Mouse (Mus musculus) kidney, embryonic 14.5 days (tissue): ENCODE measurements around the gene A130010J15Rik. TPM values are rescaled to one million over a fixed set of nuclear protein-coding genes. Genes with fewer than 3 reads are reported as not detected.

ENCODE experiments used
- ATAC-seq: fragments of 200-750 bp; cut with Nextera tagmentation; 2 replicates; pipeline ENCODE4 v1.8.0; 2017; ENCODE audit warnings: moderate number of reproducible peaks, mild to moderate bottlenecking, moderate TSS enrichment, moderate library complexity; ENCODE audit not compliant: low FRiP score, low TSS enrichment
- H3K27ac ChIP-seq: fragments of 300-500 bp; sonication (generic); 2 replicates; pipeline ENCODE4 v1.5.1; 2014; ENCODE audit warnings: low read depth, mild to moderate bottlenecking, low read length, moderate library complexity, mixed read lengths
- H3K27me3 ChIP-seq: fragments of 300-500 bp; sonication (generic); 2 replicates; pipeline ENCODE4 v1.6.1; 2014; ENCODE audit warnings: mild to moderate bottlenecking, low read length; ENCODE audit not compliant: control insufficient read depth, insufficient read depth
- H3K36me3 ChIP-seq: fragments of 300-500 bp; sonication (generic); 2 replicates; pipeline ENCODE4 v1.6.1; 2014; ENCODE audit warnings: low read length, mixed read lengths; ENCODE audit not compliant: control insufficient read depth, insufficient read depth
- H3K4me1 ChIP-seq: fragments of 300-500 bp; sonication (generic); 2 replicates; pipeline ENCODE4 v1.6.1; 2014; ENCODE audit warnings: low read length, mixed read lengths; ENCODE audit not compliant: control insufficient read depth, insufficient read depth
- H3K4me2 ChIP-seq: fragments of 300-500 bp; sonication (generic); replicated peaks from 2 replicates; pipeline ENCODE4 v1.6.1; 2014; ENCODE audit warnings: low read depth, mild to moderate bottlenecking, low read length
- H3K4me3 ChIP-seq: fragments of 300-500 bp; sonication (generic); 2 replicates; pipeline ENCODE4 v1.5.1; 2014; ENCODE audit warnings: mild to moderate bottlenecking, low read length
- H3K9ac ChIP-seq: fragments of 300-500 bp; sonication (generic); 2 replicates; pipeline ENCODE4 v1.6.1; 2014; ENCODE audit warnings: low read depth, mild to moderate bottlenecking, low read length, moderate library complexity
- H3K9me3 ChIP-seq: fragments of 300-500 bp; sonication (generic); 2 replicates; pipeline ENCODE4 v1.6.1; 2016; ENCODE audit warnings: low read length; ENCODE audit not compliant: control insufficient read depth
- WGBS: fragments of 180-500 bp; shearing (Covaris S2); extraction: QIAGEN DNeasy Blood & Tissue Kit; methylation state at CpG from one replicate; pipeline ENCODE4 v1.1.7; 2014; 5-methylcytosine and 5-hydroxymethylcytosine counted together
- polyA plus RNA-seq: library from polyadenylated mRNA; unstranded; fragments of >200 nt; fragmentation: Nextera tagmentation; extraction: Ambion mirVana; gene quantifications from 2 replicates; pipeline ENCODE4 v1.2.1, GENCODE M21; 2014

The A130010J15Rik gene
- polyA plus RNA-seq, 1 experiment from 2014 or later: 16.0 TPM

- Histone ChIP-seq H3K4me1 (0 out of 2 replicates have a peak, but pooled peaks cover 3% of the 10 kb centered on the region), H3K36me3 (no peaks in the 10 kb centered on the region), H3K4me3 (no peak overlapping the region), H3K27ac (no peak overlapping the region), H3K9ac (no peak overlapping the region), H3K4me2 (no peak overlapping the region), H3K27me3 (no peaks in the 10 kb centered on the region), H3K9me3 (no peaks in the 10 kb centered on the region)
- 19% methylated on average over 3 of the region's 3 CpGs for WGBS
- no peak for ATAC-seq
Observed at GRCm38 (mm10) chr1:193225531-193225930, 57.7 kb downstream of the A130010J15Rik start.

GRCm38 (mm10) chr1:193226114-193226513 lies 58.3 kb downstream of the A130010J15Rik start:
- H3K36me3 ChIP-seq: no peaks in the 10 kb centered on the region
- H3K27ac ChIP-seq: no peak overlapping the region
- no peaks in the 10 kb centered on the region for H3K27me3 ChIP-seq
- H3K9ac ChIP-seq: no peak overlapping the region
- H3K9me3 ChIP-seq: no peaks in the 10 kb centered on the region
- WGBS: 84% methylated on average over 4 of the region's 4 CpGs
- H3K4me1 ChIP-seq: 0 out of 2 replicates have a peak, but pooled peaks cover 7% of the 10 kb centered on the region
- ATAC-seq: no peak
- no peak overlapping the region for H3K4me3 ChIP-seq
- H3K4me2 ChIP-seq: no peak overlapping the region

- Histone ChIP-seq H3K4me3 (no peak overlapping the region), H3K9me3 (no peaks in the 10 kb centered on the region), H3K27ac (no peak overlapping the region), H3K4me1 (0 out of 2 replicates have a peak, but pooled peaks cover 7% of the 10 kb centered on the region), H3K36me3 (no peaks in the 10 kb centered on the region), H3K4me2 (no peak overlapping the region), H3K27me3 (no peaks in the 10 kb centered on the region), H3K9ac (no peak overlapping the region)
- 35% methylated on average over 7 of the region's 7 CpGs for WGBS
- ATAC-seq: no peak
Observed at GRCm38 (mm10) chr1:193226724-193227522, 59.1 kb downstream of the A130010J15Rik start.

Other genes starting within 250 kb of the A130010J15Rik start
- gene Syt14, start 132.3 kb upstream of the A130010J15Rik start, polyA plus RNA-seq: 2.6 and 3.2 TPM in 2 replicates
- 9.0 and 11.0 TPM in 2 replicates for gene Diexf, start 37.8 kb upstream of the A130010J15Rik start, polyA plus RNA-seq
- gene Irf6, start 14.9 kb upstream of the A130010J15Rik start, polyA plus RNA-seq: 7.4 and 16.1 TPM in 2 replicates
- 0.50 and 1.6 TPM in 2 replicates for gene Traf3ip3, start 33.7 kb downstream of the A130010J15Rik start, polyA plus RNA-seq
- gene Lamb3, start 39.7 kb downstream of the A130010J15Rik start, polyA plus RNA-seq: 0.29 and 0.49 TPM in 2 replicates
- gene Hsd11b1, start 96.0 kb downstream of the A130010J15Rik start, polyA plus RNA-seq: 0.46 and 1.6 TPM in 2 replicates
- gene G0s2, start 105.2 kb downstream of the A130010J15Rik start, polyA plus RNA-seq: 17.9 and 26.5 TPM in 2 replicates
- 10.2 and 13.4 TPM in 2 replicates for gene Camk1g, start 202.3 kb downstream of the A130010J15Rik start, polyA plus RNA-seq